Mouse (Mus musculus): ENCODE data around the gene Zfp277. TPM values are rescaled to one million over a fixed set of nuclear protein-coding genes. Genes with fewer than 3 reads are reported as not detected.

Gene Zfp277
- total RNA-seq (2021) = 10 to 100 TPM in 1 of 2 experiments, 1 to 10 TPM in 1; 9.7 to 10.8 TPM
- long read RNA-seq, experiment 1, transcript Zfp277-201 (12 exons, 2,188 nt) = major isoform, 5 of 6 reads
- long read RNA-seq, experiment 1, partial matches to known transcripts = 1 of 6 reads
- long read RNA-seq, experiment 1, other reads (novel, unspliced or antisense) = 0 of 6 reads
- long read RNA-seq, experiment 2, transcript Zfp277-201 (12 exons, 2,188 nt) = major isoform, 14 of 17 reads
- long read RNA-seq, experiment 2, partial matches to known transcripts = 1 of 17 reads
- long read RNA-seq, experiment 2, other reads (novel, unspliced or antisense) = 2 of 17 reads

DNA sequence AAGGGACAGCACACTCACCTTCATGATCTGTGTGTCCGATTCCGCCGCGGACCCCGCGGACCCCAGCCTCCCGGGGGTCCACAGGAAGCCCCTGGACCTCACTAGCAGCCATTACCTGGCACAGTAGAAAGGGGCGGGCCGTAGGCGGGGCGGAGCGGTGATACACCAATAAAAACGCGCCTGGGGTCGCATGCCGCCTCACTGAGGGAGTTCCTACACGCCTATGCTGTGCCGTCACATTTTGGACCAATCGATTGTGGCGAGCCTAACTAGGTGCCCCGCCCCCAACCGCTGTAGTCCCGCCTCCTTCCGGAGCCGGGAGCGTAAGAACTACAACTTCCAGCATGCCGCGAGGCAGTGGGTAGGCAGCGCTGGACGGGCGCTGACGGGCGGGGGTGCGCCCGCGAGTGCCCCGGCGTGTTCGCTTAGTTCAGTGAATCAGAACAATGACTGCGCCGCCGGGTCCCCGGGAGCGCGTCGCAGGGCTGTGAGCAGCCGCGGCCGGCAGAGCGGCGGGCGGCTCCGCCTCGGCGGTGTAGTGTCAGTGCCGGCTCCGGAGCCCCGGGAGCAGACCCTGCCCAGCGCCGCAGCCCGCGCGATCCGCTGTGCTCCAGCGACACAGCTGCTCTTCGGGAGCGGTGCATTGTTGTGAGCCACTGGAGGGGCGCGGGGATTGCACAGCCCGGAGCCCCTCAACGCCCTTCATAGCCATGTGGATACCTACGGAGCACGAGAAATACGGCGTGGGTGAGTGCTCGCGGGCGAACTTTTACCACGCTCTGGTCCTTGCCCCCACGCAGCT is at the start of gene Zfp277, which contains the start of gene Dock4:
Gene Zfp277 (minus strand): TSS at position 255 of the 802 bp plus-strand sequence.
Gene Dock4 (plus strand): TSS at position 305 of the 802 bp plus-strand sequence.
- DNase-seq = peak; percentile 99
- intact Hi-C loops (cut with DNase I; ENCODE audit: low total_unique reads) = no loop called here

DNA sequence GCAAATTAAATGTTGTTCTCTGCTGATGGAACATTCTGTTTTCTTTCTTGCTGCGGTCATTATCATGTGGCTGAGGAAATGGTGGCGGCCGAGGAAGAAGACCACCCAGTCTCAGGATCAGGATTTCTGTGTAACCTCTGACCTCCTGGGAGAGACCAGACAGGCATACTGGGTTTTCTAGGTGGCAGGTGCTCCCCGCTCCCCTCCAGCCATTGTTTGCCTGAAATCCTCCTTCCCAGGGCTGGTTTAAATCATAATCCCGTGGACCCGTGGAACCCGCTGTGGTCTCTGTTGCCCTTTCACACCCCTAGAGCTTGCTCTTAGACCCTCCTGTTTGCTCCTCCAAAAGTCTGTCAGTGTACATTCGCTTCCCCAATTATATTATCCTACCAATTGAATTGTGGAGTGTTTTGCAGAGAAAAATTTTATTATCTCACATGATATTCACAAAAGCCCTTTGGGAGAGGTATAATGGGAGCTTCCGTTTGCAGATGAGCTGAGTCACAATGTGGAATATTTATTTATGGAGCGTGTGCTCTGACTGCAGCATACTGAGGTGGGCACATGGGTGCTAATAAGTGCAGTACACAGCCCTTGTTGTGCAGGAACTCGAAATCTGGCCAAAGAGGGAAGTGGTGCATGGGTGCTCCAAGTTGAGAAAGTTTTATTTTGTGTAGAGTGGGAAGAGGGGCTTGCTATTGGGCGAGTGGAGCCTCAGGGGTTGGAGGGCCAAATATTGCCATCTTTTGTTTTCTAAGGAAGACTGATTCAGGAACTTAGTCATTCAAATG is 40.5 kb upstream of the Zfp277 start:
- DNase-seq = no peak
- intact Hi-C loops (cut with DNase I; ENCODE audit: low total_unique reads) = no loop called here

DNA sequence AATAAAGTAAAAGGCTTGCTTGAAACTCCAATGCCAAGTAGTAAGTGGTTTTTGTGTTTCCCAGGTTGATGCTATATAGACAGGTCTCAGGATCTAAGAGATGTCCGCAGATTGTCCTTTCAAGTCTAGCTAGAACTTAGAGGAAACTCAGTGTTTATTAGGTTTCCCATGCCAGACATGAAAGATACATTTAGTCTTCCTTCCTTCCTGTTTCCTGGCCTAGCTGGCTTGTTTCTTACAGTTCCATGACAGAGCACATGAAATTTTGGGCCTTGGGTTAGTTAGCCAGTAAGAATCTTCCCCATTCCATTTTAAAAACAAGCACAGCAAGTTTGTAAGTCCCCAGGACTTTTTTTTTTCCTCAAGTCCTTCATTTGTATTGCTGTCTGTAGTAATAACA is 39.5 kb upstream of the Zfp277 start:
- intact Hi-C loops (cut with DNase I; ENCODE audit: low total_unique reads) = no loop called here
- DNase-seq = no peak

DNA sequence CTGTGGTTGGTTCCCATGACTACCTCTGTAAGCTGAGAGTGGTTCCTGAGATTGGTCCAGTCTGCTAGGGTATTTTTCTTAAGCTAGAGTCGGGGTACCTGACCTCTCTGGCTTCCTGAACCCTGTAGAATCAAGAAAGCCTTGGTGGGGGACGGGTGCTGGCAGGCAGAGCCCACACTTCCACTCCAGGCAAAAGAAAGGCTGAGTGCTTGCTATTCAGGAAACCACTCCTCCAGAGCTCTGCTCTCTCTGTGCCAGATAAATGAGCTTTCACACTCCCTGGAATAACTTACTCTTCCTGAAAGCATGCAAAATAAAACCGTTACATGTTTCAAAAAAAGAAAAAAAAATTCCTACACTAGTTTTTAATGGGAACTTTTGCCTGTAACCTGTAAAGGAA is 38.5 kb upstream of the Zfp277 start:
- no peak for DNase-seq
- intact Hi-C loops (cut with DNase I; ENCODE audit: low total_unique reads) = no loop called here

DNA sequence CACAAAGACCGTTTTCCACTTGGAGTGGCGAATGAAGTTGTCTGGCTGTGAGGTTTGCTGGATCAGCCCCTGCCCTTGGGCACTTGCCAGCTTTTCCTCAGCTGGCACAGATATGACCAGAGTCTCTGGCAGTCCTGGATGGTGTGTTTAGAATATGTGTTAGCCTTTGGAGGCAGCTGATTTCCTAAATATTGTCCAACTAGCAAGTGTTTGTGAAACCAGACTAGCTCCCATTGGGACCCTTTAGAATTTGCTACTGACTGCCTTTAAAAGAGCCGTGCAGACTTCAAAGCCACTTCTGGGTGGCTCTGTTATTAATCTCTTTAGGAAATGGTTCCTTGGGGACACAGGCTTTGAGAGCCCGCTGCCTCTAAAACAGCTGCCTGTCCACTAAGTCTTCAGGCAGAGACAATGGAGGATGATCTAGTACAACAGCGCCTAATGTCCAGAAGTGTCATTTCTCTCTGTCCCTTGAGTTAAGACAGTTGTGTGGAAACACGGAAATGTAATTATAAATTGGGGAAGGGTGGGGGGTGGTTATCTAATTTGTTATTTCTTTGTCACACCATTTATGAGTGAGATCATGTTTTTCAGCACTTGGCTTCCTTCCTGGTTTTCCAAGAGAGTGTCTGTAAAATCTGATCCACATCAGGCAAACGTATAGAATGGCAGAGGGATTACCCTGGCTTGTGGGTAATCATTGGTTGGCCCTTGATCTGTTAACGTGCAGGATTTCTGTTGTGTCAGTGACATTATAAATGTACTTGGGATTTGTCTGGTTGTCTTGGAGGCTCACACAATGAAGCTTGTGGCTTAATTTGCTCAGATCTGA is 32.1 kb upstream of the Zfp277 start:
- no peak for DNase-seq

DNA sequence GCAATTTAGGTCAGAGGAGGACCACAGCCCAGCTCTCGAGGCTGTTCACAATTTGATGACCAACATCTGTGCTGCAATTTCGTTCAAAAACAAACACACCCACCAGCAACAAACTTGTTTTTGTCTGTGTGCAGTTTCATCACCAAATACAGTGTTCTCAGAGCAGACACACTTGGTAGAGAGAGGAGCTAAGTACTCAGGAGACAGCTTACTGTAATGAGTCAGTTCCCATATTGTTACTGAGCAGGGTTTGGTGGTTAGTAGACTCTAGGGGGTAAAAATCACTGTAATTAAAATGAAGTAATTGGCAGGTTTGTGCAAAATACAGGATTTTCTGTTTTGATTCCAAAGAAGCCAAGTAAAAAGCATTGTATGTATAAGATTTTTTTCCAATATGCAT is 28.0 kb upstream of the Zfp277 start:
- intact Hi-C loops (cut with DNase I; ENCODE audit: low total_unique reads) = no loop called here
- DNase-seq = no peak

More for the DNA sequence above, 32.1 kb upstream of the Zfp277 start:
- intact Hi-C loops (cut with DNase I; ENCODE audit: low total_unique reads) = no loop called here

DNA sequence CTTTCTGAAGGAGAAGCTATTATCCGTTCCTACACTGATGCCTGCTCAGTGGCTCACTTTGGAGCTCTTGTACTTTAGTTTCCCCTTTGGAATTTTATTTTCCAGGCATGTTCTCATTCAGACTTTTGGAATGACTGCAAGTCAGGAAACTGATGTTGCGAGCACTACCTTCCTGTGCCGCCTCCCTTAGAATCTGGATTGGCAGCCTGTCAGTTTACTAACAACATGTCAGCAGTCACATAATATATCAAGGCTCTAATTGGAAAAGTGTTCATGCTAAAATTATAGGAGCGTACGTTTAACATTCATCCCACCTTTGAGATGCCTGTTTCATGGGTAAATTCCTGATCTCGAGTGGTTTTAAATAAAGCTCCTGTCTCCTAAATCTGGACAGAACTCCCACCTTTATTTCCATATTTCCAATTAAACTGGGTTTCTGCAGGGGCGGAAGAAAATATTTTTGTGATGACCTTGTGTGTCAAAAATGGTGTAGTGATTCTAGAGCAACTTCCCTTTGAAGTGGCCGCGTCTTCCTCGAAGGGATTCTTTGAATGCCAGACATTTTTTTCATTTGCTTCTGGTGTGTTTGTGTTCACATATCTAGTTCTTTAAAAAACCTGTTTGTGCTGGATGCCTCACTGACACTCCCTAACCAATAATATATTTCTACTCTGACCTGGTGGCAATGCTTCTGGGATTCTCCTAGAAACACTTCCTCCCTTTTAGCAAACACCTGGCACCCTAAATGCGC is 26.1 kb upstream of the Zfp277 start:
- intact Hi-C loops (cut with DNase I; ENCODE audit: low total_unique reads) = no loop called here
- no peak for DNase-seq

DNA sequence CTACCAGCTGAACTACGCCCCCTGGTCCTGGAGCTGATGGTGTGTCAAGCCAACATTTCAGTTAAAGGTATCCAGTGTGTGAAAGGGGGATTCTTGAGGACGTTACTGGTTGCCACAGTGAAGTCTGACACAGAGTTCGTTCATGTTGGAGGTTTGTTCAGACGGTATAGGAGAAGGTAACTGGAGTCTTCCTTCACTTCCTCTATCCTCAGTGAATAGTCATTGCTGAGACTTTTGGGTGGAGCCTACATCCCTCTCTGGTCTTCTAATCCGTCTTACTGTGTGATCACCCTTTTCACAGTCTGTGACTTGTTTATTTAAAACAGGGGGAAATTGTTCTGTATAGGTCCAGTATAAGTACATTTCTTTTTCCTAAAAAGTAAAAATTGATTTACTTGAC is 23.3 kb upstream of the Zfp277 start:
- intact Hi-C loops (cut with DNase I; ENCODE audit: low total_unique reads) = no loop called here
- DNase-seq = no peak

DNA sequence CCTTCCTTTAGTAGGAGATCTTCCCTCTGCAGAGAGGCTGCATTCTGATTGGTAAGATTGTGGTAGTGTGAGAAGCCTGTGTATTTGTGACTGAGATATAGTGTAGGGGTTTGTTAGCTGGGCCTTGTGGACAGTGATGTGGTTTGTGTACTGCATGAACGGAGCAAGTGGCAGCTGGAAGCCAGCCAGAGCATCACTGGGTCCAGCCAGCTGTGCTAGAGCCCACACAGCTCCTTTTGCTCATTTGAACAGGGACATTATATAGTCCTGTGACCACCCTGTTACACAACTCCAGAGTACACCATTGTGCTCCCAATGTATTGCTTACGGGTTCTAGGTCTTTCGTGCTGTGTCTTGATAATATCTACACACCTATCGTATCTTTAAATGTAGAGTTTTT is 22.5 kb upstream of the Zfp277 start:
- DNase-seq = no peak
- intact Hi-C loops (cut with DNase I; ENCODE audit: low total_unique reads) = no loop called here

DNA sequence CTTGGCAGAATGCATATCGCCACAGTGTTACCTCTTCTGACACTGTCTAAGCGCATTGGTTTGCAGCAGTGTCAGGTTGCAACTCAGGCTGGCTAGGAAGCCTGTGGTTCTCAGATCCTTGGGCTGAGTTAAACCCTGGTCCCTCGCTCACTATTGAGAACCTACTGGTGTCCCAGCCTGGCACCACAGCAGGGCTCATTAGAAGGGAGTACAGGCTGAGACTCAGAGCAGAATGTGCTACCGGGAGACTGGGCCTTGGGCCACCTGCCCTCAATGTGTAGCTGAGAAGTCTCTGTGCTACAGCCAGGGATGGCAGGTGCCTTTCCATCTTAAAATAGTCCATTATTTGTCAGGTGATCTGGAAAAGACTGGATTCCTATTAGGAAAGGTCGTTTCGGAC is 18.6 kb upstream of the Zfp277 start:
- peak; percentile 55 for DNase-seq

DNA sequence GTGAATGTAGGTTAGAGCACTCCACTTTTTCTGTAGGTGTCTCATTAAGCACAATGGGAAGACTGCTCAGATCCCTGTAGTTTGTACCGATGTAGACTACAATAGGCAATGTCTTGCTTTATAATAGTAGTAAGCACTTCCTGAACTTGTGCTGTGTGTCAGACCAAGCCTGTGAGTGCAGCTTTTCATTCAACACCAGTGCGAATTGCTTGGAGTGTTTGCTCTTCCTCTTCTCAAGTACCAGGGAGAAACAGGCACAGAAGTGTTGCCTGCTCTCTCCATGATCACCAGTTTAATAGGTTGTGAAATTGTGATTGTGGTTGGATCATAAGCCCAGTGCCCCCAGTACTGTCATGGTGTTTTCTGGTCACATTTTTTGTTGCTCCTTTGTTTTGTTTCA is 18.1 kb upstream of the Zfp277 start:
- DNase-seq = no peak
- intact Hi-C loops (cut with DNase I; ENCODE audit: low total_unique reads) = no loop called here

More for the DNA sequence above, 18.6 kb upstream of the Zfp277 start:
- intact Hi-C loops (cut with DNase I; ENCODE audit: low total_unique reads) = no loop called here

DNA sequence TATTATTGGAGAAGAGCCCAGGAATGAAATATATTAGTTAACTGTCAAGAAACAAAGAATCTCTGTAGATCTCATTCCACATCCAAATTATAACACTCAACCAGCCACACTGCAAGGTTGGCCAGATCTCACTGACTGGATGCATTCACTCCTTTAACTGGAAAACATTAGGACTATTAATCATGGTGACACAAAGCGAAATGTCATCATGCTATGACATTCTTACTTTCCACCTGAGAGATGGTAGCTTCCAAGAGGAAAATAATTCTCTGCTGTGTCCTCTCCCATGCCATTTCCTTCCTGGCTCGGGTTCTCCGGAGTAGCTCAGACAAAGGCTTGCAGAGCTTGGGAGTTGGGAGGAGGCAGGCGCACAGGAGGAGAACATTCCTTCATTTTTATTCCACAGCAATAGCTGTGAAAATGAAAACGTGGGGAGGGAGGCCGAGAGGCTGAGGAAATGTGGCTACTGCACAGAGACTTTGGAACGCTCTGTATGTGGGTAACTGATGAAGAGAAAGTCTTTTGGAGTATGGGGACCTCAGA is 17.1 kb upstream of the Zfp277 start:
- intact Hi-C loops (cut with DNase I; ENCODE audit: low total_unique reads) = no loop called here
- no peak for DNase-seq

DNA sequence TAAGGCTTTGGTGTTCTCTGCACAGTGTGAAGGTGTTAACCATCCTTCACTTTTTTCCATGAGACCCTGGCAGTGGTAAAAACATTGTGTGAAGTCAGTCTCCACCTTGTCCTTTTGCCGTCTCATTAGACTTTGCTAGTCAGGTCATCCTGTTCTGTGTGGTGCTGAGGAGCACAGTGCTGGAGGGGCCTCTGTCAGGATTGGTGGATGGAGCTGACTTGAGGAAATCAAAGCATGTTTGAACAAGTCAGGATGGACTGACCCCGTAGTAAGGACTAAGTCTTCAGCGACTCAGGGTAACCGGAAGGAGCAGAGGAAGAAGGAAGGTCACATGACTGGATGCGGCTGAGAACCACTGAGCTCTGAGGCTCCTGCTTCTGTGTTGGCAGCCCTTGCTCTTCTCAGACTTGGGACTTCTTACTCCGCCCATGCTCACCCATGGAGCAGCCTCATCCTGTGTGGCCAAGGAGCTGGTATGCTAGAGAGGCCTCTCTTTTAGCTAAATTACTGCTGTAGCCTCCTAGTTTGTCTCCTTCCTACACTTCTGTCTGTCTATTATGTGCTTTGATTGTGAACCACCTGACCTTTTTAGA is 14.1 kb upstream of the Zfp277 start:
- DNase-seq = no peak
- intact Hi-C loops (cut with DNase I; ENCODE audit: low total_unique reads) = loop anchor here (10.0 kb wide), 1 partner anchor 45 kb away; no protein-coding TSS in a partner anchor

DNA sequence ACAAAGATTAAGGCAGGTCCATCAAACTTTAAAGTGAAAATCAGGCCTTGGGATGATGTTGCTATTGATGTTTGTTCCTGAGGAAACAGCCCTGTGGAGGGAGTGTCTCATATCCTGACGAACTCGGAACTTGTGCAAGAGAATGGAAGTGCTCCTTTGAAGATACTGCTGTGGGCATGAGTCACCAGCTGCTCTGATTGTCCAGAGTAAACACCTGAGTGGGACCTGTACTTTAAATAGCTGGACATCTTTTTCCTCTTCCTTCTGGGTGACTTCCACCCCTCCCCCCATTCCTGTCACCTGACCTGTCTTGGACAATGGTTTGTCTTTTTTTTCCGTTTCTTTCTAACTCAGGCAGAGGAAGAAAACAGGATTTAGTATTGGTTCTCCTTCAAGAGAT is 13.3 kb upstream of the Zfp277 start:
- no peak for DNase-seq
- intact Hi-C loops (cut with DNase I; ENCODE audit: low total_unique reads) = loop anchor here (10.0 kb wide), 1 partner anchor 46 kb away; no protein-coding TSS in a partner anchor

DNA sequence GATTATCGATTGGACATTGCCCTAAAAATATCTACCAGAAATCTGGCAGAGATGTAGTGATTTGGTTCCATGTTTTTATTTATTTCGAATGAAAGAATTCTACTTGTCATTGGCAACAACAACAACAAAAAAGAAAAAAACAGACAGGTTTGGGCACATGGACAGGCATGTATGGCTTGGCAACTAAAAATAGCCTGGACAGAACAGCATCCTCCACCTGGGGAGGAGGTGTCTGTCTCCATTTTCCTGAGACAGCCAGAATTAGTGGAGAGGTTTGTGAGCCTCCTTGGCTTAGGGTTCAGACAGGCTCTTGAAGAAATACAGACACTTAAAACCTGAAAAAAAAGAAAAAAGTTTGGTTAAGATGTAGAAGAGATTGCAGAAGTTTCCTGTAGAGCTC is 10.8 kb upstream of the Zfp277 start:
- intact Hi-C loops (cut with DNase I; ENCODE audit: low total_unique reads) = loop anchor here (10.0 kb wide), 1 partner anchor 48 kb away; no protein-coding TSS in a partner anchor

DNA sequence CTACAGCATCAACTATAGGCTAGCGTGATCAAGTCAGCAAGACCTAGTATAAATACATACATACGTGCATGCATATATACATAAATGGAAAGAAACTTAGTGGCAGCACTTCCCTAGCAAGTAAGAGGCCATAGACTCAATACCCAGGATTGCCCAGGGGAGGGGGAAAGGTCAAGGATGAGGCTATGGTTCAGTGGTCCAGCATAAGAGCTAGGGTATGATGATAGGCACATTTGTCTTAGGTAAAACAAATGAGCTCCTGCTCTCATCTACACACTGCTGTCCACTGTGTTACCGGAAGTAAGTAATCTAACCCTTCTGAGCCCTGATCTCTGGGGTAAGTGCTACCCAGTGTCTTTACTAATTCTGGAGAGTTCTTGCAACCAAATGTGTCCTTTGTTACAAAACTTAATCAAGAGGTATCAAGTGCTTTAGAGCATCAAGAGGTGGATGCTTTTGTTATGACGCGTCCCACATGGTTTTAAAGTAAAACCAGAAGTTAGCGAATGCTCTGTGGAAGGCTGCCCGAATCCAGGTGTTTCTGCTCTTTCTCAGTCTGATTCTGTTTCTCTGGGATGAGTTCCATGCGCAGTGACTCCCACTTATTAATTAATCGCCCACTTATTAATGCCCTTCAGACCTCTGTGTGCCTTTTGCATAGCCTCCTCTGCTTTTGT is 3.6 kb upstream of the Zfp277 start:
- intact Hi-C loops (cut with DNase I; ENCODE audit: low total_unique reads) = no loop called here
- no peak for DNase-seq

More for the DNA sequence above, 10.8 kb upstream of the Zfp277 start:
- DNase-seq = no peak

All from gastrocnemius, postnatal 14 days (tissue).